Mouse (Mus musculus): ENCODE measurements at regions not wholly inside any gene's neighbourhood (a gene's known extent, or its start where the extent isn't known, plus 50 kb on each side); places are given as distances from the start of the nearest gene placed in this dataset.
"Not testable (repeated sequence)": the region's sequence is repeated elsewhere in the genome, so short reads cannot be mapped to it uniquely, and the experiment has no call there.

DNA sequence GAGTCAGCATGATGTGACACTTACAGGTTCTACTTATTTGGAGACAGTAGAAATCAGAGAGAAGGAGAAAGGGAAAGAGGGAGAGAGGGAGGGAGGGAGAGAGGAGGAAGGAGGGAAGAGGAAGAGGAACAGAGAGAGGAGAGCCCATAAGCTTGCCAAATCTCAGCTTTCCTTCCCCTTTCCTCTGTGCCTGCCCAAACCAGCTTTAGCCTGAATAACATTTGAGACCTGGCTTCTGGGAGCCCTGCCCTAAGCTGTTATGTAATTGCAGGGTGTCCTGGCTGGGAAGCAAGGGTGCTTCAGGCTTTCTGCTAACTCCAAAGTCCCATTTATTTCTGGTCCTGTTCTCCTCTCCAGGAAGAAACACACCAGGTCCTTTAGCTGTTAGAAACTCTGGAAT lies 85.3 kb upstream of the Ifngr1 start:
- H3K27ac ChIP-seq (ENCODE audit: insufficient read depth, low read depth, low read length), result peak overlapping the region; percentile 64
- no peak overlapping the region for H3K4me3 ChIP-seq (ENCODE audit: insufficient read depth, low read length)
- TF ChIP-seq POLR2A (IDR thresholded peaks at IDR 0.05; ENCODE audit: borderline replicate concordance, low read depth, low read length) (no peak), CTCF (IDR thresholded peaks at IDR 0.05; ENCODE audit: low read depth, low read length) (no peak)
- peaks cover 25% of the 10 kb centered on the region for H3K4me1 ChIP-seq (ENCODE audit: control insufficient read depth, insufficient read depth, low read length)

DNA sequence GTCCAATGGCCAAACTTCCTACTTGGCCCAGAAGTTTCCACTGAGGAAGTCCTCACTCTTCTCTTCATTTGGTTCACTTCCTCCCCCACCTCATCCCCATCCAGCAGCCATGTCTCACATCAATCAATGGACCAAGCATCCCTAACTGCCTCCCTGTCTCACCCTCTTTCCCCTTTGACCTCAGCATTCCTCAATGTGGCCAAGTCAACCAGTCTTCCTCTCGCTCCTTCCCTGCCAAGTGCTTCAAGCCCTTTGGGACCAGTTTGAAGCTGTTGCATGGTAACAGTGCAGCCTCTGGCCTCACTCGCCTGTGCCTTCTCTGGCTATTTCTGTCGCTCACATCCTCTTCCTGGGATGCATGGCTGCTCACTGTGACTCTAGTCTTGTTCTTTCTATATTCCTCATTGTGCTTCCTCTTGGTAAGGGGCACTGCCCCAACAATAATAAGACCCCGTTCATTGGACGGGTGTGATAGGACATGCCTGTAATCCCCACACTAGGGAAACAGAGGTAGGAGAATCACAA lies 83.5 kb upstream of the Ifngr1 start:
- Histone ChIP-seq H3K4me1 (ENCODE audit: control insufficient read depth, insufficient read depth, low read length) (peaks cover 25% of the 10 kb centered on the region), H3K4me3 (ENCODE audit: insufficient read depth, low read length) (no peak overlapping the region), H3K27ac (ENCODE audit: insufficient read depth, low read depth, low read length) (no peak overlapping the region)
- no peak for TF ChIP-seq CTCF (IDR thresholded peaks at IDR 0.05; ENCODE audit: low read depth, low read length)
- TF ChIP-seq POLR2A (IDR thresholded peaks at IDR 0.05; ENCODE audit: borderline replicate concordance, low read depth, low read length), result no peak

DNA sequence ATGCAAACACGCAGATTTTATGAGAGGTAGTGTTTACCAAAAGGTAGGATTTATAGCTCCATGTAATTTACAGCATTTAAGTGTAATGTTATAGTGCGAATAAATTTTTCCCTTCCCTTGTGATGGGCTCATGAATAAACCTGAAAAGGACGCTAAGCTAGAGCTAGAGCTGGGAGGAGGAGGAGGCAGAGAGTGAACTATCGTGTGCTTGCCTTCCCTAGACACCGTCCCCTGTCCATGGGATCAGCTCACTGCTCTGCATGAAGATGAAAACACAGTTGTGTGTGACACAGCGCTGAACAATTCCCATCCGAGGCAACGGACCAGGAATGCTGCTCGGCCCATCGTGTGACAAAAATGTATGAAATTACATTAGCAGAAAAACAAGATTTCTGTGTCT lies 81.7 kb upstream of the Ifngr1 start:
- no peak for TF ChIP-seq POLR2A (IDR thresholded peaks at IDR 0.05; ENCODE audit: borderline replicate concordance, low read depth, low read length)
- TF ChIP-seq CTCF (IDR thresholded peaks at IDR 0.05; ENCODE audit: low read depth, low read length), result no peak
- no peak overlapping the region for H3K4me3 ChIP-seq (ENCODE audit: insufficient read depth, low read length)
- H3K27ac ChIP-seq (ENCODE audit: insufficient read depth, low read depth, low read length), result no peak overlapping the region

DNA sequence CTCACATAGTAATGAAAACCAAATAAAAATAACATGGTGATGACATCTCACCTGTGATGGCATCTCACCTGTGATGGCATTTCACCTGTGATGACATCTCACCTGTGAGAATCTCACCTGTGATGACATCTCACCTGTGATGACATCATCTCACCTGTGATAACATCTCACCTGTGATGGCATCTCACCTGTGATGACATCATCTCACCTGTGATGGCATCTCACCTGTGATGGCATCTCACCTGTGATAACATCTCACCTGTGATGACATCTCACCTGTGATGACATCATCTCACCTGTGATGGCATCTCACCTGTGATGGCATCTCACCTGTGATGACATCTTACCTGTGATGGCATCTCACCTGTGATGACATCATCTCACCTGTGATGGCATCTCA lies 77.4 kb upstream of the Ifngr1 start:
- H3K4me1 ChIP-seq (ENCODE audit: control insufficient read depth, insufficient read depth, low read length); H3K4me3 ChIP-seq (ENCODE audit: insufficient read depth, low read length); H3K27ac ChIP-seq (ENCODE audit: insufficient read depth, low read depth, low read length): not testable (repeated sequence)

More for the DNA sequence above, 81.7 kb upstream of the Ifngr1 start:
- peaks cover 25% of the 10 kb centered on the region for H3K4me1 ChIP-seq (ENCODE audit: control insufficient read depth, insufficient read depth, low read length)

DNA sequence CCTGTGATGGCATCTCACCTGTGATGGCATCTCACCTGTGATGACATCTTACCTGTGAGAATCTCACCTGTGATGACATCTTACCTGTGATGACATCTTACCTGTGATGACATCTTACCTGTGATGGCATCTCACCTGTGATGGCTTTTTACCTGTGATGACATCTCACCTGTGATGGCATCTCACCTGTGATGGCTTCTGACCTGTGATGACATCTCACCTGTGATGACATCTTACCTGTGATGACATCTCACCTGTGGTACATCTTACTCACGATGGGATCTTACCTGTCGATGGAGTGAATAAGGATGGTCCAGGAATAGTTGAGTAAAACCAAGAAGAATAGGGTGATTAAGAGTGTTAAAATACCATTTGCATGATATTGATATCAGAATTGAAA lies 76.9 kb upstream of the Ifngr1 start:
- Histone ChIP-seq H3K4me1 (ENCODE audit: control insufficient read depth, insufficient read depth, low read length) (no peaks in the 10 kb centered on the region), H3K4me3 (ENCODE audit: insufficient read depth, low read length) (no peak overlapping the region), H3K27ac (ENCODE audit: insufficient read depth, low read depth, low read length) (no peak overlapping the region)
- TF ChIP-seq POLR2A (IDR thresholded peaks at IDR 0.05; ENCODE audit: borderline replicate concordance, low read depth, low read length), result no peak
- no peak for TF ChIP-seq CTCF (IDR thresholded peaks at IDR 0.05; ENCODE audit: low read depth, low read length)

DNA sequence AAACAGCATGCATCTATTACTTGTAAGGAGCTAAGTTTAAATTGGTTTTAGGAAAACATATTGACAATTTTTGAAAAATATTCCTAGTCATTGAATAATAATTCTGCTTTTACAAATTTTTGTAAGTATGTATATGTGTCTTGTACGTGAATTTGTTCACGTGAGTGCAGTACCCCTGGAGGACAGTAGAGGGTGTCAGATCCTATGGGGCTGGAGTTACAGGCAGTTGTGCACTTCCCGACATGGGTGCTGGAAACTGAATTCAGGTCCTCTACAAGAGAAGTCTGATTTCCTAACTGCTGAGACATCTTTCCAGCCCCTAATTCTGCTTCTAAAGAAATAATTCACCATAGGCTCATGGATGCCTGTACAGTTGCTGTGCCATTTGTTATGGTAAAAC lies 75.7 kb upstream of the Ifngr1 start:
- Histone ChIP-seq H3K27ac (ENCODE audit: insufficient read depth, low read depth, low read length) (no peak overlapping the region), H3K4me3 (ENCODE audit: insufficient read depth, low read length) (no peak overlapping the region), H3K4me1 (ENCODE audit: control insufficient read depth, insufficient read depth, low read length) (peaks cover under 1% of the 10 kb centered on the region)
- no peak for TF ChIP-seq POLR2A (IDR thresholded peaks at IDR 0.05; ENCODE audit: borderline replicate concordance, low read depth, low read length)
- TF ChIP-seq CTCF (IDR thresholded peaks at IDR 0.05; ENCODE audit: low read depth, low read length), result no peak

DNA sequence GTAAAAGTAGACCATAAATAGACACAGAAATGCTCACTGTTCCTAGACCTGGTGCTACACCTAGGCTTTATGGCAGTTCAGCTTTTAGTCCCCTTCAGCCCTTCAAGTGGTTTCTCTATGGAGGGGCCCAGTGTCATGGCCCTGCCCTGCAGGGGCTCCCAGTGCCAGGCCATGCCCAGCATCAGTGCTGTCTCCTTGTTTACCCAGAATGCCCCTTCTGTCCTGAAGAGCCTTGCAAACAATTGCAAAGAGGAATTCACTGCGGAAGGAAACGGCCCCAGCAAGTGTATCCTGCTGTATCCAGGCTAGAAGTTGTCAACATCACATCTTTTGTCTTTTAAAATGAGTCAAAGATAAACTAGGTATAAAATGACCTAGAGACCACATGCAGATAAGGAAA lies 74.7 kb upstream of the Ifngr1 start:
- TF ChIP-seq CTCF (IDR thresholded peaks at IDR 0.05; ENCODE audit: low read depth, low read length) (no peak), POLR2A (IDR thresholded peaks at IDR 0.05; ENCODE audit: borderline replicate concordance, low read depth, low read length) (no peak)
- Histone ChIP-seq H3K4me3 (ENCODE audit: insufficient read depth, low read length) (no peak overlapping the region), H3K27ac (ENCODE audit: insufficient read depth, low read depth, low read length) (no peak overlapping the region), H3K4me1 (ENCODE audit: control insufficient read depth, insufficient read depth, low read length) (peaks cover 10% of the 10 kb centered on the region)

DNA sequence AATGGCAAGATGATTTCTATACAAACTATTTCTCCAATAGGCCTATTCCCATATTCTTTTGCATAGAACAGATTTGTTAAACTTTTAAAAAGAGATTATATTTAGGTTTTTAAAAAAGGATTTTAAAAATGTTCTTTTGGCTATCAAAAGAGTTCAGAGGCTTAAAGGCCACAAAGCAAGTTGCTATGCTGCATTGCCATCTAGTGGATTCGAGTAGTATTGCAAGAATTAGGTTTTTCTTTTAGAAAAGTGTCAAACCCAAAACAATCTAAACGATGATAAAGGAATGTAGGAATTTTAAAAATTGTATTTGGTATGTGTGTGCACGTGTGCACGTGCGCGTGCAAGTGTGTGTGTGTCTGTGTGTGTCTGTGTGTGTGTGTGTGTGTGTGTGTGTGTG lies 73.0 kb upstream of the Ifngr1 start:
- Histone ChIP-seq H3K27ac (ENCODE audit: insufficient read depth, low read depth, low read length) (no peak overlapping the region), H3K4me1 (ENCODE audit: control insufficient read depth, insufficient read depth, low read length) (peaks cover 20% of the 10 kb centered on the region), H3K4me3 (ENCODE audit: insufficient read depth, low read length) (no peak overlapping the region)
- TF ChIP-seq CTCF (IDR thresholded peaks at IDR 0.05; ENCODE audit: low read depth, low read length) (no peak), POLR2A (IDR thresholded peaks at IDR 0.05; ENCODE audit: borderline replicate concordance, low read depth, low read length) (no peak)

DNA sequence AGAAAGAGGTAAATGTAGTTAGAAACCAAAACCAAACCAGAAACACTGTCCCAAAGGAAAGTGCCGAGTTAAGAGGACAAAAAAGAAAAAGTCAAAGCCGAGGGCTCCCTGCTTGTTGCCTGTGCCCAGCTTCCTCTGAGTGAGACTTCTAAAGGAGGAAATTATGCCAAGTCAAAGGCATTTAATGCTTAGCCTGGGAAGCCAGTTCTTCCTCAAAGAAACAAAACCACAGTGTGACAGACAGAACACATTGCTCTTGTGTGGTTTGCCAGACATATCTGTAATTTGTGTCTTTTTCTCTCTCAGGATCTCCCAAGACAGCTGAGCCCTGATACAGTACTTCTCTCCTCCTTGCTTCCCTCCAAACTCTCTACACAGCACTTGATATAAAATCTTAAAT lies 69.6 kb upstream of the Ifngr1 start:
- H3K4me3 ChIP-seq (ENCODE audit: insufficient read depth, low read length), result peak overlapping the region; percentile 20
- no peak for TF ChIP-seq POLR2A (IDR thresholded peaks at IDR 0.05; ENCODE audit: borderline replicate concordance, low read depth, low read length)
- TF ChIP-seq CTCF (IDR thresholded peaks at IDR 0.05; ENCODE audit: low read depth, low read length), result no peak
- H3K27ac ChIP-seq (ENCODE audit: insufficient read depth, low read depth, low read length), result peak overlapping the region; percentile 77
- peaks cover 28% of the 10 kb centered on the region for H3K4me1 ChIP-seq (ENCODE audit: control insufficient read depth, insufficient read depth, low read length)

DNA sequence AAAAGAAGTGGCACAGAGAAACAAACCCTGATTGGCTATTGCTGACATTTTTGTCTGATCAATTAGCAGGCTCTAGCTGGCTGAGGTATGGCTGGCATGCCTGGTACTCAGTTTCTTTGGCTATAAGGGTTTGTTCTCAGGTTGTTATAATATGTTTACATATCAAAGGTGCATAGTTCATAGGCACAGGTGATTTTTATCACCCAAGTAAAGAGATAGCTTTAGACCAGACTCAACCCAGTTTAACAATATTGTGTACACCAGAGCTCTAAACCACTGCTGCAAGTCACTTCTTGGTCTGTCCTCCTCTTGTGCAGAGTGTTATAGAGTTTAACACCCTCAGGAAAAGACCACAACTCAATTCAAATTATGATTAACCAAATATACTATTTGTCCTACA lies 65.8 kb upstream of the Ifngr1 start:
- H3K27ac ChIP-seq (ENCODE audit: insufficient read depth, low read depth, low read length), result peak overlapping the region; percentile 24; the same call in 1 of the 2 replicates
- peaks cover 32% of the 10 kb centered on the region for H3K4me1 ChIP-seq (ENCODE audit: control insufficient read depth, insufficient read depth, low read length)
- TF ChIP-seq POLR2A (IDR thresholded peaks at IDR 0.05; ENCODE audit: borderline replicate concordance, low read depth, low read length), result no peak
- no peak for TF ChIP-seq CTCF (IDR thresholded peaks at IDR 0.05; ENCODE audit: low read depth, low read length)
- H3K4me3 ChIP-seq (ENCODE audit: insufficient read depth, low read length), result no peak overlapping the region

DNA sequence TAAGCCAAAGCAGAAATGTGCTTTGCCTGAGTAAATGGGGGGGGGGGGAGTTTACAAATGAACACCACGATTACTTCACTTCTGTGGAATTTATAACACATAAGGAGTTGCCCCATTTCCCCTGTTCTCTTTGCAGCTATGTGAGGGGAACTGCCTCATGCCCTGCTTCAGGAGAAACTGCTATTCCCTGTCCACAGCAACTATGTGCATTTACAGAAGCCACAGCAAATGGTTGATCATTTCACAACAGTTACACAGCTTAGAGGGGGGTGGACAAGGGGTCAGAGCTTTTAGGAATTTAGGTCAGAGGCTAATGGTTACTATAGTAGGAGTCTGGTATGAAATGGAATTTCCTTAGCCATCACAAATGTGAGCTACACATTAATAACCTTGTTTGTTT lies 65.4 kb upstream of the Ifngr1 start:
- Histone ChIP-seq H3K4me1 (ENCODE audit: control insufficient read depth, insufficient read depth, low read length) (peaks cover 28% of the 10 kb centered on the region), H3K4me3 (ENCODE audit: insufficient read depth, low read length) (no peak overlapping the region), H3K27ac (ENCODE audit: insufficient read depth, low read depth, low read length) (peak overlapping the region; percentile 24; the same call in 1 of the 2 replicates)
- no peak for TF ChIP-seq CTCF (IDR thresholded peaks at IDR 0.05; ENCODE audit: low read depth, low read length)
- no peak for TF ChIP-seq POLR2A (IDR thresholded peaks at IDR 0.05; ENCODE audit: borderline replicate concordance, low read depth, low read length)
